Mouse (Mus musculus) small intestine, adult 2 months (tissue): ENCODE measurements around the gene Abcb11.
"Not testable (repeated sequence)": the region's sequence is repeated elsewhere in the genome, so short reads cannot be mapped to it uniquely, and the experiment has no call there.

Experiments used
- CTCF ChIP-seq: fragments of 200-500 bp; IDR thresholded peaks from 2 replicates; pipeline ENCODE4 v1.5.1; 2012; ENCODE audit warnings: low read depth, mild to moderate bottlenecking, control low read depth, inconsistent platforms, low read length, moderate library complexity, mixed read lengths; ENCODE audit not compliant: insufficient replicate concordance, insufficient read length; ENCODE audit errors: extremely low read depth
- POLR2A ChIP-seq: fragments of 200-500 bp; IDR thresholded peaks from 2 replicates; pipeline ENCODE4 v1.6.1; 2012; ENCODE audit warnings: low read depth, mild to moderate bottlenecking, control low read depth, inconsistent platforms, low read length, moderate library complexity

- not testable (repeated sequence) for TF ChIP-seq CTCF, POLR2A
These were observed 41.8 kb downstream of the Abcb11 start for GRCm38 (mm10) chr2:69300568-69300967.
